Mouse (Mus musculus): ENCODE results near the gene Pbrm1.

- TF ChIP-seq CTCF (IDR thresholded peaks at IDR 0.05; ENCODE audit: control insufficient read depth, insufficient read depth, insufficient replicate concordance, low read depth, low read length) (no peak), POLR2A (IDR thresholded peaks at IDR 0.05; ENCODE audit: control insufficient read depth, low read depth, low read length) (no peak)
These were observed 111.6 kb downstream of the Pbrm1 start, which contains the start of gene Nt5dc2 for GRCm38 (mm10) chr14:31130236-31131220.
